Mouse (Mus musculus): ENCODE measurements around the gene Otub2. TPM values are rescaled to one million over a fixed set of nuclear protein-coding genes. Genes with fewer than 3 reads are reported as not detected.
A peak's percentile ranks its signal among the peaks of the same experiment; 100 is the strongest.

Gene Otub2
- polyA plus RNA-seq, 1 experiment: 5.6 TPM

DNA sequence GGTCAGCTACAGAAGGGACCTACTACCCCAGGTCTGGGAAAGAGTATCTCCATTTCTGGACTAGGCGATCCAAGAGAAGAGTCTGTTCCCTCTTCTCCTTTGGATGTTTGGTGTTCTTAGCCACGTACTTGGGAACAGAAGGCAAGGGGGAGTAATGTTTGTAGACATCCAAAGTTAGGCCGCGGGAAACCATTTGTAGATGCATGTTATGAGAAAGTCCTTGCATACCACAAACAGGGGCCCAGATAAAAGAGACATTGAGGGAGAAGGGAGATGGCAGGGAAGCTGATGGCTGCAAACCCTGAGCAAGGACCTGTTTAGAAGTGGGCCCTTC lies 32.1 kb upstream of the Otub2 start:
- Histone ChIP-seq H3K4me1 (ENCODE audit: control insufficient read depth, insufficient read depth, low read length) (no peaks in the 10 kb centered on the region), H3K27ac (ENCODE audit: insufficient read depth, low read depth, low read length) (no peak overlapping the region), H3K4me3 (ENCODE audit: insufficient read depth, low read length) (no peak overlapping the region)
- TF ChIP-seq CTCF (IDR thresholded peaks at IDR 0.05; ENCODE audit: low read depth, low read length) (no peak), POLR2A (IDR thresholded peaks at IDR 0.05; ENCODE audit: borderline replicate concordance, low read depth, low read length) (no peak)

DNA sequence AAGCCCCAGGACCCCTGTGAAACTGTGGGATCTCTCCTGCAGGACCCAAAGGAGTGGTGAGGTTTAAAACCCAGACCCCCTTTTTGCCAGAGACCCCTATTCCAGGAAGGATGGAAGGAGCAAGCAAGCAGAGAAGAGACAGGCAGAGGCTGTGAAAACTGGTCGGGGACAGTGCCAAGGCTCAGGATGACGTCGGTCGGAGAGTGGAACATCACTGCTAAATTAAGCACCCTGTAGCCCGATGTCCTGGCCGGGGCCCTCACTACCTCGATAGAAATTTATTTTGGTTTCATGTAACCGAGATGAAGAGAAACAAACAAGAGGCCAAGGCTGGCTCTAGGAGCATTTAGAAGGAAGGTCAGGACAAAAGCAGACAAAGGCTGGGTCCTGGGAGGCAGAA lies 30.3 kb upstream of the Otub2 start:
- Histone ChIP-seq H3K4me3 (ENCODE audit: insufficient read depth, low read length) (no peak overlapping the region), H3K4me1 (ENCODE audit: control insufficient read depth, insufficient read depth, low read length) (no peaks in the 10 kb centered on the region), H3K27ac (ENCODE audit: insufficient read depth, low read depth, low read length) (no peak overlapping the region)
- TF ChIP-seq POLR2A (IDR thresholded peaks at IDR 0.05; ENCODE audit: borderline replicate concordance, low read depth, low read length) (no peak), CTCF (IDR thresholded peaks at IDR 0.05; ENCODE audit: low read depth, low read length) (no peak)

DNA sequence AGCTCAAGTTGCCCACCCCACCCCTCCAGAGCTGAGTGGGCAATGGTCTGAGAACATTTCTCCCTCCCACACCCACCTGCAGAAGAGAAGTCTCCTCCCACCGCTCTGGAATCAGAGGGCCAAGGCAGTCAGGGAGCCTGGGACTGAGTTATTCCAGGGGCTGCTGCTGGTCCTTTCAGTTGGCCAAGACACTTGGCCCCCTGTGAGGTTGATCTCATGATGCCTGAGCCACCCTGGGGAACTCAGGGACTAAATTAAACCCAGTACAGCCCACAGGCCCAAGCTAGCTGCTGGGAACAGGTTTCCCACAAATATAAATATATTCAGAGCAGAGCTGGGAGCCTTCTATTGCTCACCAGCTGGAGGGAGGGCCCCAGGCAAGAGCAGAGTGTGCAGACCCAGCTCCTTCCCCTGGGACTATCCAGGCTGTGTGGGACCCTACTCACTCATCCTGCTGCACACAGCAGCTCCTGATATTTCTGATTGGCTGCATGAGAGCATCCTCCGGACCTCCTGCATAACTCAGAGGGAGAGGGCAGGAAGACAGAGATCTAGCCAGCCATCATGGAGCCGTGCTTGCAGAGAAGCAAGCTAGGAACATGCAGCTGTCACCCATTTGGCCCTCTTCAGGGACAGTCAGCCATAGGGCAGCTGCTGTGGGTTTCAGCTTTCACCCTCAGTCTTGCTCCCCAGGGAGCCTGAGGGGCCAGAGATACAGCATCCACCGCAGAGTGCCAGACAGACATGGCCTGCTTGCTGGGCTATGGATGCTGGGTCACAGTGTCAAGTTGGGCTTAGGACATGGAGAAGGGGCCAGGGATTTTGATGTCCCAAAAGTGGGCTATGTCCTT lies 29.3 kb upstream of the Otub2 start:
- Histone ChIP-seq H3K27ac (ENCODE audit: insufficient read depth, low read depth, low read length) (no peak overlapping the region), H3K4me3 (ENCODE audit: insufficient read depth, low read length) (no peak overlapping the region), H3K4me1 (ENCODE audit: control insufficient read depth, insufficient read depth, low read length) (no peaks in the 10 kb centered on the region)
- no peak for TF ChIP-seq POLR2A (IDR thresholded peaks at IDR 0.05; ENCODE audit: borderline replicate concordance, low read depth, low read length)
- no peak for TF ChIP-seq CTCF (IDR thresholded peaks at IDR 0.05; ENCODE audit: low read depth, low read length)

GRCm38 (mm10) chr12:103360812-103361211 lies 27.7 kb upstream of the Otub2 start:
- H3K27ac ChIP-seq (ENCODE audit: insufficient read depth, low read depth, low read length): no peak overlapping the region
- no peaks in the 10 kb centered on the region for H3K4me1 ChIP-seq (ENCODE audit: control insufficient read depth, insufficient read depth, low read length)
- no peak overlapping the region for H3K4me3 ChIP-seq (ENCODE audit: insufficient read depth, low read length)
- TF ChIP-seq CTCF (IDR thresholded peaks at IDR 0.05; ENCODE audit: low read depth, low read length) (no peak), POLR2A (IDR thresholded peaks at IDR 0.05; ENCODE audit: borderline replicate concordance, low read depth, low read length) (no peak)

GRCm38 (mm10) chr12:103361539-103362307 lies 26.8 kb upstream of the Otub2 start:
- TF ChIP-seq POLR2A (IDR thresholded peaks at IDR 0.05; ENCODE audit: borderline replicate concordance, low read depth, low read length) (no peak), CTCF (IDR thresholded peaks at IDR 0.05; ENCODE audit: low read depth, low read length) (no peak)
- no peak overlapping the region for H3K27ac ChIP-seq (ENCODE audit: insufficient read depth, low read depth, low read length)
- no peak overlapping the region for H3K4me3 ChIP-seq (ENCODE audit: insufficient read depth, low read length)
- H3K4me1 ChIP-seq (ENCODE audit: control insufficient read depth, insufficient read depth, low read length): no peaks in the 10 kb centered on the region

- TF ChIP-seq CTCF (IDR thresholded peaks at IDR 0.05; ENCODE audit: low read depth, low read length) (no peak), POLR2A (IDR thresholded peaks at IDR 0.05; ENCODE audit: borderline replicate concordance, low read depth, low read length) (no peak)
- Histone ChIP-seq H3K27ac (ENCODE audit: insufficient read depth, low read depth, low read length) (no peak overlapping the region), H3K4me3 (ENCODE audit: insufficient read depth, low read length) (no peak overlapping the region), H3K4me1 (ENCODE audit: control insufficient read depth, insufficient read depth, low read length) (no peaks in the 10 kb centered on the region)
Measured at GRCm38 (mm10) chr12:103362336-103362735, 26.1 kb upstream of the Otub2 start.

DNA sequence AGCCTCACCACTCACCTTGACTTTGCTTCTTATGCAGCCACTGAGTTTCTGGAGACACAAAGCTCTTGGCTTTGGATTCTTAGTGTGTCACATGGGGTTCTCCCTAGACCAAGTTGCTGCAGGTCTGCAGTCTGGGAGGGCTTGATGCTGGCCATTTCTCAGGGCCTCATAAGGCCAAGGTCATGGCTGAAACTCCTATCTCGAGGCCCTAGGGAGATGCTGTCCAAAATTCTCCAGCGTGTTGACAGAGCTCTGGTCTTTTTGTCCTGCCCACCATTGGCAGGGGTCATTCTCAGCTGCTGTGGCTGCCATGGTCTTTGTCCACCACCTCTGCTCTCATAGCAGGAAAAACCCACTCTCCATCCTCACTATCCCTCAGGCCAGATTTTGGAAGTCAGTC lies 21.3 kb upstream of the Otub2 start:
- H3K4me3 ChIP-seq (ENCODE audit: insufficient read depth, low read length): no peak overlapping the region
- H3K4me1 ChIP-seq (ENCODE audit: control insufficient read depth, insufficient read depth, low read length): peaks cover 2% of the 10 kb centered on the region; the same call in 1 of the 2 replicates
- no peak overlapping the region for H3K27ac ChIP-seq (ENCODE audit: insufficient read depth, low read depth, low read length)
- TF ChIP-seq CTCF (IDR thresholded peaks at IDR 0.05; ENCODE audit: low read depth, low read length) (no peak), POLR2A (IDR thresholded peaks at IDR 0.05; ENCODE audit: borderline replicate concordance, low read depth, low read length) (no peak)

DNA sequence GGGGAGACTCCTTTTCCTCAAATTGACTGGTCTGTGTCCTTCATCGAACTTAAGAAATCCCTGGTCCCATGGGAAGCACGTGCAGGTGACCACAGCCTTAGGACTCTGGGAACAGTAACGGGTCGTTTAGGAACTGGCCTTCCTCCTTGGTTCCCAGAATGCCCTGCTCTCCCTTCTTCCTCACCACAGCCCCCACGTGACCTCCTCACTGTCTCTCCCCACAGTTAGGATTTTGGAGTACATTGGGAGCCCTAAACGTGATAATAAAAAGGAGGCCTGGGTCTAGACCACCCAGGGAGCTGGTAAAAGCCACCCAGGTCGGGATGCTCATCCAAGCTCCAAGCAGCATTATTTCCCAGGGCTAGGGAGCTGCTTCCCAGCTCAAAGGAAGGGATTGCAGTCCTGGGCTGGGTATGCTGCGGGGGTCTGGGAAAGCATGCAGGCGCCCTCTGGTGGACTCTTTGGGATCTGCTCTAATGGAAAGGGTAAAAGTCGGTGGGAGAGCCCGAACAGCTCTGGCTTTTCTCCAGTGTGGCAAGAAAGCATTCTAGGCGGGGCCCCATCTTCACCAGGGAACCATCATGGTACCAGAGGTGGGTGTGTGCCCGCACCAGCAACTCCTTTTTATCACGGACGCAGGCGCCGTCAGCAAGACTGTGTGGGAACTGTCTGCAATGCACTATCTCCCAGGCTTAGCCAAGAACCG lies 20.7 kb upstream of the Otub2 start:
- H3K27ac ChIP-seq (ENCODE audit: insufficient read depth, low read depth, low read length): no peak overlapping the region
- TF ChIP-seq POLR2A (IDR thresholded peaks at IDR 0.05; ENCODE audit: borderline replicate concordance, low read depth, low read length) (no peak), CTCF (IDR thresholded peaks at IDR 0.05; ENCODE audit: low read depth, low read length) (peak; percentile 91)
- no peak overlapping the region for H3K4me3 ChIP-seq (ENCODE audit: insufficient read depth, low read length)
- H3K4me1 ChIP-seq (ENCODE audit: control insufficient read depth, insufficient read depth, low read length): peaks cover 2% of the 10 kb centered on the region; the same call in 1 of the 2 replicates

- Histone ChIP-seq H3K4me1 (ENCODE audit: control insufficient read depth, insufficient read depth, low read length) (peaks cover 2% of the 10 kb centered on the region; the same call in 1 of the 2 replicates), H3K4me3 (ENCODE audit: insufficient read depth, low read length) (no peak overlapping the region), H3K27ac (ENCODE audit: insufficient read depth, low read depth, low read length) (no peak overlapping the region)
- TF ChIP-seq CTCF (IDR thresholded peaks at IDR 0.05; ENCODE audit: low read depth, low read length) (no peak), POLR2A (IDR thresholded peaks at IDR 0.05; ENCODE audit: borderline replicate concordance, low read depth, low read length) (no peak)
Measured at GRCm38 (mm10) chr12:103368326-103368669, 20.2 kb upstream of the Otub2 start.
